Mouse (Mus musculus): ENCODE data around the gene N4bp1.

The N4bp1 gene

DNA sequence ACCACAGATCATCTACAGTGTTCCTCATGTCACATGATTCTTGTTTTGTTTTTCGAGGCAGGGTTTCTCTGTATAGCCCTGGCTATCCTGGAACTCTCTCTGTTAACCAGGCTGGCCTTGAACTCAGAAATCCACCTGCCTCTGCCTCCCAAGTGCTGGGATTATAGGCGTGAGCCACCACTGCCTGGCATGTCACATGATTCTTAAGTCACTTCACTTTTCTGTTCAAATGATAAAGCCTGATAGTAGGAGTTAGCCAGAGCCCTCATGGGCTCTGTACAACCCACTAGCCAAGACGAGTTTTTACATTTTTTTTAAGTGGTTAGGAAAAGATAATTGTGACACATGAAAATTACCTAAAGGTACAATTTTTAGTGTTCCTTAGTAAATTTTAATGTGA lies 126.4 kb downstream of the N4bp1 start:
- no peak for DNase-seq

Measured in cerebellum, adult 11-12 months (tissue).